Mouse (Mus musculus) forebrain, embryonic 11.5 days (tissue): Measurements from ENCODE around the gene Gstt4. TPM values are rescaled to one million over a fixed set of nuclear protein-coding genes. Genes with fewer than 3 reads are reported as not detected.

Source experiments
- ATAC-seq: fragments of 200-750 bp; cut with Nextera tagmentation; replicated peaks from 2 replicates; pipeline ENCODE4 v1.8.0; 2017; ENCODE audit warnings: moderate TSS enrichment; ENCODE audit not compliant: low FRiP score
- DNase-seq: peaks from one replicate; pipeline ENCODE4 v3.0.0-alpha.2; 2017; ENCODE audit warnings: low spot score
- H3K27ac ChIP-seq: fragments of 300-500 bp; sonication (generic); 2 replicates; pipeline ENCODE4 v1.5.1; 2014; ENCODE audit warnings: low read depth, low read length
- H3K27me3 ChIP-seq: fragments of 300-500 bp; sonication (generic); 2 replicates; pipeline ENCODE4 v1.6.1; 2014; ENCODE audit warnings: mild to moderate bottlenecking, low read length, mixed read lengths; ENCODE audit not compliant: control insufficient read depth, insufficient read depth
- H3K36me3 ChIP-seq: fragments of 300-500 bp; sonication (generic); 2 replicates; pipeline ENCODE4 v1.6.1; 2014; ENCODE audit warnings: mild to moderate bottlenecking, low read length, moderate library complexity, mixed read lengths; ENCODE audit not compliant: control insufficient read depth, insufficient read depth
- H3K4me1 ChIP-seq: fragments of 300-500 bp; sonication (generic); replicated peaks from 2 replicates; pipeline ENCODE4 v1.6.1; 2014; ENCODE audit warnings: low read length, mixed read lengths; ENCODE audit not compliant: control insufficient read depth, insufficient read depth
- H3K4me2 ChIP-seq: fragments of 300-500 bp; sonication (generic); 2 replicates; pipeline ENCODE4 v1.6.1; 2014; ENCODE audit warnings: low read depth, mild to moderate bottlenecking, low read length, moderate library complexity, mixed read lengths; ENCODE audit not compliant: severe bottlenecking
- H3K4me3 ChIP-seq: fragments of 300-500 bp; sonication (generic); 2 replicates; pipeline ENCODE4 v1.5.1; 2014; ENCODE audit warnings: low read depth, low read length
- H3K9ac ChIP-seq: fragments of 300-500 bp; sonication (generic); 2 replicates; pipeline ENCODE4 v1.6.1; 2014; ENCODE audit warnings: low read length
- H3K9me3 ChIP-seq: fragments of 300-500 bp; sonication (generic); 2 replicates; pipeline ENCODE4 v1.6.1; 2016; ENCODE audit warnings: low read length, mixed read lengths; ENCODE audit not compliant: control insufficient read depth
- WGBS: fragments of 180-500 bp; shearing (Covaris S2); extraction: QIAGEN DNeasy Blood & Tissue Kit; methylation state at CpG from one replicate; pipeline ENCODE4 v1.1.7; 2014; 5-methylcytosine and 5-hydroxymethylcytosine counted together
- polyA plus RNA-seq: library from polyadenylated mRNA; unstranded; fragments of >200 nt; fragmentation: Nextera tagmentation; extraction: Ambion mirVana; gene quantifications from 2 replicates; pipeline ENCODE4 v1.2.1, GENCODE M21; 2014

Gstt4 gene
- polyA plus RNA-seq, 1 experiment from 2014 or later: not detected

DNA sequence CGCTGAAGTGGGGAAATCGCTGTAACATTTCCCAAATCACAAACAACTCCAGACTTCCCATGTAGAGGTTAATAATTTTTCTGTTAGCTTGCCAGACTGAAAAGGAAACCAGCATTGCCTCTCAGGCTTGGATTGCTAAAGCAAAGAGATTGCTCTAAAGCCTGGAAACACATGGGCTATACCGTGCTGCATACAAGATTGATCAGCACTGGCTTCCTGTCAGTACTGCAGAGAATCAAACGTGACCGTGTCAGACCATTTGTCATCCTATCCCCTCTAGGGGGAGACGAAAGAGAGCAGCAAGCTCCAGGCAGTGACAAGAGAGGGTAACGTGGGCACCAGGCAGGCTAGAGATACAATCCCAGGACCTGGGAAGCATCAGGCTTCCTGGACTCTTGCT lies 31.6 kb downstream of the Gstt4 start:
- no peaks in the 10 kb centered on the region for H3K9me3 ChIP-seq
- no peak for ATAC-seq
- no peak overlapping the region for H3K4me2 ChIP-seq

DNA sequence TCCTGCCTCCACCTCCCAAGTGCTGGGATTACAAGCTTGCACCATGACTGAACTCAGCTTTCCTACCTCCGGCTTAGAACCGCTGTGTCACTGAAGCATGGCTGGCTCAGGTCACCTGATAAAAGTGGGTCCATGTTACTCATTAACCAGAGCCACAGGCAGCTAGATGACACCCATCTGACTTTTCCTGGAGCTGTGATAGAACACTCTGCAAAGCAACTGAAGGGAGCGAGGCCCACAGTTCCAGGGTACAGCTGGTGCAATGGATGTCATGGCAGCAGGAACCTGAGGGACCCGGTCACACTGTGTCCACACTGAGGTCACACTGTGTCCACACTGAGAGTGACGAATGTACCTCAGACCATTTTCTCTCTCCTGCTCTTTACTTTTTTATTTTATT lies 32.5 kb downstream of the Gstt4 start:
- Histone ChIP-seq H3K27me3 (no peaks in the 10 kb centered on the region), H3K36me3 (no peaks in the 10 kb centered on the region), H3K4me1 (no peaks in the 10 kb centered on the region), H3K4me2 (no peak overlapping the region), H3K9ac (no peak overlapping the region), H3K9me3 (no peaks in the 10 kb centered on the region), H3K27ac (no peak overlapping the region), H3K4me3 (no peak overlapping the region)
- ATAC-seq (no peak), DNase-seq (no peak)
- 95% methylated on average over 5 of the region's 5 CpGs for WGBS

More for the DNA sequence above, 31.6 kb downstream of the Gstt4 start:
- Histone ChIP-seq H3K27me3 (no peaks in the 10 kb centered on the region), H3K4me1 (no peaks in the 10 kb centered on the region), H3K4me3 (no peak overlapping the region), H3K27ac (no peak overlapping the region), H3K36me3 (no peaks in the 10 kb centered on the region), H3K9ac (no peak overlapping the region)
- 28% methylated on average over 7 of the region's 7 CpGs for WGBS
- DNase-seq: no peak

GRCm38 (mm10) chr10:75789081-75789735 lies 33.1 kb downstream of the Gstt4 start:
- WGBS: 80% methylated on average over 6 of the region's 6 CpGs

GRCm38 (mm10) chr10:75788277-75788676 lies 34.1 kb downstream of the Gstt4 start:
- H3K4me1 ChIP-seq: no peaks in the 10 kb centered on the region
- WGBS: 93% methylated on average over 8 of the region's 8 CpGs
- no peak overlapping the region for H3K27ac ChIP-seq
- no peaks in the 10 kb centered on the region for H3K36me3 ChIP-seq
- H3K9me3 ChIP-seq: no peaks in the 10 kb centered on the region
- H3K4me2 ChIP-seq: no peak overlapping the region
- H3K27me3 ChIP-seq: no peaks in the 10 kb centered on the region
- no peak overlapping the region for H3K9ac ChIP-seq
- DNase-seq (no peak), ATAC-seq (no peak)
- no peak overlapping the region for H3K4me3 ChIP-seq

More at GRCm38 (mm10) chr10:75789081-75789735, 33.1 kb downstream of the Gstt4 start:
- no peak for ATAC-seq
- Histone ChIP-seq H3K4me2 (no peak overlapping the region), H3K27me3 (no peaks in the 10 kb centered on the region), H3K9ac (no peak overlapping the region), H3K4me3 (no peak overlapping the region), H3K36me3 (no peaks in the 10 kb centered on the region), H3K9me3 (no peaks in the 10 kb centered on the region), H3K27ac (no peak overlapping the region), H3K4me1 (no peaks in the 10 kb centered on the region)
- DNase-seq: no peak

- ATAC-seq: no peak
- H3K4me3 ChIP-seq: no peak overlapping the region
- no peak overlapping the region for H3K27ac ChIP-seq
- H3K4me1 ChIP-seq: peaks cover 5% of the 10 kb centered on the region; the same call in 1 of the 2 replicates
- H3K4me2 ChIP-seq: no peak overlapping the region
- H3K27me3 ChIP-seq: no peaks in the 10 kb centered on the region; the same call in 1 of the 2 replicates
- no peak overlapping the region for H3K9ac ChIP-seq
- DNase-seq: no peak
- WGBS: 72% methylated on average over 1 of the region's 1 CpGs
- H3K36me3 ChIP-seq: no peaks in the 10 kb centered on the region
- H3K9me3 ChIP-seq: no peaks in the 10 kb centered on the region
Measured at GRCm38 (mm10) chr10:75785442-75785841, 36.9 kb downstream of the Gstt4 start.

DNA sequence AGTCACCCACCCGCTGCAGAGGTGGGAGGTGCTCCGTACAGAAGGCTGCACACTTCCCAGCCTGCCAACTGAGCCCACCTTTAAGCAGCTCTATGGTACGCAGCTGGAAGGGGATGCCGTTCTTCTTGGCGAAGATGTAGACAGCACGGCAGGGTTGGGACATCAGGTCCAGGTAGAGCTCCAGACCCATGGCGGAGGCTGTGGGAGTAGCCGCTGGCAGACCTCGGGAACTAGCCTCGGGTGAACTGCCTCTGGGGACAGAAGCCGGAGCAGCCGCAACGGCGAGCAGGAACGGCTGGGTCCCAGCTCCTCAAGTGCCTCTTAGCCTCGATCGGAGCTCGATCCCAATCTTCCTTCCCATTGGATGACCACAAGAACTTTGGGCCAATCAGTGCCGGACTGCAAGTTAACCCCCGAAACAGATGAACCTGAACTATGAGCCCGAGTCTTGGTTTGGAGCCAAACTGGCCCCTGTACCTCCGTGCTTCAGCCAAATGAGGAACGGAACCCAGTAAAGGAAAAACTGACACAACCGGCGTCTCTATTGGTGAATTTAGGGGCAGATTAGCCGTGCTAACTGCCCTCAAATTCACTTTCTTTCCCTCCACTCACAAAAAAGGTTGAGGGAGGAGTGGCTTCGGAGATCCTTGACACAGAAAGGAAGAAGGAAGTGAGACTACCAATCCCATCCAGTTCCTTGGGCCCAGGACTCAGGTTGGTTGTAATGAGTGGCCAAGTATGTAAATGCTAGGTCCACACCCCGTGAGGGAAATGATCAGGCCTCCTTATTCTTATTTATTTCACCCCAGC lies 41.4 kb downstream of the Gstt4 start, which contains the start of the genes Gm20441 and Gstt3:
Gene Gm20441, minus strand, starts transcription at position 186 of the 810 bp plus-strand sequence.
Gene Gstt3, minus strand, starts transcription at position 646 of the 810 bp plus-strand sequence.
- peaks cover 10% of the 10 kb centered on the region; the same call in 1 of the 2 replicates for H3K4me1 ChIP-seq
- ATAC-seq: peak; percentile 55; the same call in 1 of the 2 replicates
- H3K9ac ChIP-seq: peak within 1 kb of the TSS; percentile 45
- peaks cover 6% of the 10 kb centered on the region for H3K27me3 ChIP-seq
- no peaks in the 10 kb centered on the region for H3K9me3 ChIP-seq
- peak; percentile 69 for DNase-seq
- no peaks in the 10 kb centered on the region for H3K36me3 ChIP-seq
- H3K4me3 ChIP-seq: peak within 1 kb of the TSS; percentile 35
- no peak within 1 kb of the TSS for H3K27ac ChIP-seq
- WGBS: under 1% methylated on average over 28 of the region's 28 CpGs
- peak within 1 kb of the TSS; percentile 97 for H3K4me2 ChIP-seq

DNA sequence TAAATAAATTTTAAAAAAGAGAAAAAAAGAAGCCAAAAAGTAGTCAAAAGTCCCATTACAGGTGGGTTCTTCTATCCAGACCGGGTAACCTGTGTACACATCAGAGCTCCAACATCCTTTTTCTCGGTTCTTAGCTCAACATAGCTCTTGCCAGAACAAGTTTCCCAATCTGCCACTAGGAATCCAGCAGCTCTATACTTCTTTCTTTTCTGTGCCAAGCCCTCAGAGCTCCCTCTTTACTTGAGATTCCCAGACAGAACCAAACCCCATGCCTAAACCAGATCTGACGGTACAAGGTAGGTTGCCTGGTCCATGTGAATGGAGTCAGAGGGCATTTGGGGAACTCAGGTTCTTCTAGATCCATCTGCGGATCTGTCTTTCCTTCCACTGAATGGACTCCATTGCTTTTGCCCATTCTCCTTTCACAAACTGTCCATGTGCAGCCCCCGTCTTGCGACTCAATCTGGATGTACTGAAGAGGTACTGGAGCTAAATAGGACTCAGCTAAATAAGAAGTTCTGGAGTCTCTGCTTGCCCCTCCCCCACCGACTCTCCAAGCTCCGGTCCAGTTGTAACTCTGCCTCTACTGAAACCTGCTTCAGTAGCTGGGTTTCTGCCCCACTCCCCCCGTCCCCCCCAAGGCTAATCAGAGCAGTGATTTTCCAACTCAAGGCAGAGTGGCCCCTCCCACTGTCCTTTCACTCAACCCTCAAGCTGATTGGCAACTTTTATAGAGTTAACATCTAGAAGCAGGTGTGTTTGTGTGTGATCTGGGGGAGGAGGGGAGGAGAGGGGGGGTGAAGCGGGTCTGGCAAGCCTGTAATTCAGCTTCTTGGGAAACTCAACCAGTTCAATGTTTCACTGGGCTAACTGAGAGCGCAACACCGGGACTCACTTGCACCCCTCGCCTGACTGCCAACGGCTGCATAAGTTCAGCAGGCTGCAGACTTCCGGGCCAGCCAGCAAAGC lies 42.9 kb downstream of the Gstt4 start:
- Histone ChIP-seq H3K4me2 (no peak overlapping the region), H3K4me3 (no peak overlapping the region), H3K27ac (no peak overlapping the region), H3K36me3 (no peaks in the 10 kb centered on the region), H3K4me1 (peaks cover 10% of the 10 kb centered on the region; the same call in 1 of the 2 replicates), H3K27me3 (peaks cover 6% of the 10 kb centered on the region), H3K9ac (no peak overlapping the region), H3K9me3 (no peaks in the 10 kb centered on the region)
- ATAC-seq: no peak
- no peak for DNase-seq
- WGBS: 38% methylated on average over 15 of the region's 15 CpGs

- Histone ChIP-seq H3K9ac (no peak overlapping the region), H3K4me2 (no peak overlapping the region), H3K9me3 (no peaks in the 10 kb centered on the region), H3K4me1 (peaks cover 10% of the 10 kb centered on the region; the same call in 1 of the 2 replicates), H3K27ac (no peak overlapping the region), H3K4me3 (no peak overlapping the region), H3K27me3 (peaks cover 6% of the 10 kb centered on the region), H3K36me3 (no peaks in the 10 kb centered on the region; the same call in 1 of the 2 replicates)
- ATAC-seq (no peak), DNase-seq (no peak)
- 75% methylated on average over 2 of the region's 2 CpGs for WGBS
Measured at GRCm38 (mm10) chr10:75777885-75778284, 44.5 kb downstream of the Gstt4 start.
